Mouse (Mus musculus): ENCODE data around the gene Hspb11. TPM values are rescaled to one million over a fixed set of nuclear protein-coding genes. Genes with fewer than 3 reads are reported as not detected.

Gene Hspb11
- polyA plus RNA-seq, 1 experiment from 2014 or later: 43.5 TPM

GRCm38 (mm10) chr4:107280843-107281475 is 27.6 kb downstream of the Hspb11 start:
- no peak overlapping the region for H3K4me3 ChIP-seq (ENCODE audit: inconsistent target)
- H3K36me3 ChIP-seq (ENCODE audit: inconsistent target): no peaks in the 10 kb centered on the region
- WGBS (ENCODE audit: missing documents): 97% methylated on average over 7 of the region's 7 CpGs
- no peaks in the 10 kb centered on the region for H3K79me2 ChIP-seq (ENCODE audit: inconsistent target)
- H3K27ac ChIP-seq: no peak overlapping the region

- 67% methylated on average over 3 of the region's 3 CpGs for WGBS (ENCODE audit: missing documents)
- Histone ChIP-seq H3K27ac (peak overlapping the region; percentile 35), H3K4me3 (ENCODE audit: inconsistent target) (no peak overlapping the region), H3K36me3 (ENCODE audit: inconsistent target) (no peaks in the 10 kb centered on the region), H3K79me2 (ENCODE audit: inconsistent target) (no peaks in the 10 kb centered on the region)
These were observed 32.2 kb downstream of the Hspb11 start for GRCm38 (mm10) chr4:107285446-107286200.

- no peak overlapping the region for H3K4me3 ChIP-seq (ENCODE audit: inconsistent target)
- no peak overlapping the region for H3K27ac ChIP-seq
- no peaks in the 10 kb centered on the region for H3K79me2 ChIP-seq (ENCODE audit: inconsistent target)
- H3K36me3 ChIP-seq (ENCODE audit: inconsistent target): no peaks in the 10 kb centered on the region
- 95% methylated on average over 8 of the region's 8 CpGs for whole genome bisulfite sequencing (ENCODE audit: missing documents)
These were observed 33.0 kb downstream of the Hspb11 start for GRCm38 (mm10) chr4:107286386-107286785.

GRCm38 (mm10) chr4:107287517-107287916 is 34.1 kb downstream of the Hspb11 start:
- 90% methylated on average over 2 of the region's 2 CpGs for WGBS (ENCODE audit: missing documents)
- no peak overlapping the region for H3K4me3 ChIP-seq (ENCODE audit: inconsistent target)
- no peak overlapping the region for H3K27ac ChIP-seq
- H3K36me3 ChIP-seq (ENCODE audit: inconsistent target): no peaks in the 10 kb centered on the region
- no peaks in the 10 kb centered on the region for H3K79me2 ChIP-seq (ENCODE audit: inconsistent target)

GRCm38 (mm10) chr4:107291611-107292272 is 38.3 kb downstream of the Hspb11 start:
- 92% methylated on average over 7 of the region's 7 CpGs for WGBS (ENCODE audit: missing documents)
- Histone ChIP-seq H3K36me3 (ENCODE audit: inconsistent target) (no peaks in the 10 kb centered on the region), H3K27ac (no peak overlapping the region), H3K4me3 (ENCODE audit: inconsistent target) (no peak overlapping the region), H3K79me2 (ENCODE audit: inconsistent target) (no peaks in the 10 kb centered on the region)

GRCm38 (mm10) chr4:107292273-107292662 is 38.9 kb downstream of the Hspb11 start:
- no peaks in the 10 kb centered on the region for H3K79me2 ChIP-seq (ENCODE audit: inconsistent target)
- H3K36me3 ChIP-seq (ENCODE audit: inconsistent target): no peaks in the 10 kb centered on the region
- 90% methylated on average over 4 of the region's 4 CpGs for WGBS (ENCODE audit: missing documents)
- no peak overlapping the region for H3K4me3 ChIP-seq (ENCODE audit: inconsistent target)
- no peak overlapping the region for H3K27ac ChIP-seq

- WGBS (ENCODE audit: missing documents): 96% methylated on average over 7 of the region's 8 CpGs
- H3K79me2 ChIP-seq (ENCODE audit: inconsistent target): no peaks in the 10 kb centered on the region
- no peak overlapping the region for H3K4me3 ChIP-seq (ENCODE audit: inconsistent target)
- no peak overlapping the region for H3K27ac ChIP-seq
- H3K36me3 ChIP-seq (ENCODE audit: inconsistent target): no peaks in the 10 kb centered on the region
These were observed 44.7 kb downstream of the Hspb11 start for GRCm38 (mm10) chr4:107298071-107298606.

GRCm38 (mm10) chr4:107299779-107300340 is 46.5 kb downstream of the Hspb11 start:
- no peaks in the 10 kb centered on the region for H3K79me2 ChIP-seq (ENCODE audit: inconsistent target)
- 72% methylated on average over 7 of the region's 7 CpGs for WGBS (ENCODE audit: missing documents)
- H3K27ac ChIP-seq: no peak overlapping the region
- H3K4me3 ChIP-seq (ENCODE audit: inconsistent target): no peak overlapping the region
- H3K36me3 ChIP-seq (ENCODE audit: inconsistent target): no peaks in the 10 kb centered on the region

- Histone ChIP-seq H3K36me3 (ENCODE audit: inconsistent target) (no peaks in the 10 kb centered on the region), H3K4me3 (ENCODE audit: inconsistent target) (no peak overlapping the region), H3K27ac (no peak overlapping the region), H3K79me2 (ENCODE audit: inconsistent target) (no peaks in the 10 kb centered on the region)
- whole genome bisulfite sequencing (ENCODE audit: missing documents): 31% methylated on average over 4 of the region's 4 CpGs
These were observed 47.0 kb downstream of the Hspb11 start for GRCm38 (mm10) chr4:107300371-107300770.

- no peak overlapping the region for H3K4me3 ChIP-seq (ENCODE audit: inconsistent target)
- H3K27ac ChIP-seq: no peak overlapping the region
- no peaks in the 10 kb centered on the region for H3K79me2 ChIP-seq (ENCODE audit: inconsistent target)
- H3K36me3 ChIP-seq (ENCODE audit: inconsistent target): no peaks in the 10 kb centered on the region
- WGBS (ENCODE audit: missing documents): 93% methylated on average over 1 of the region's 1 CpGs
These were observed 47.6 kb downstream of the Hspb11 start for GRCm38 (mm10) chr4:107300902-107301555.

GRCm38 (mm10) chr4:107302221-107302620 is 48.8 kb downstream of the Hspb11 start:
- whole genome bisulfite sequencing (ENCODE audit: missing documents): 85% methylated on average over 9 of the region's 9 CpGs
- H3K4me3 ChIP-seq (ENCODE audit: inconsistent target): no peak overlapping the region
- H3K79me2 ChIP-seq (ENCODE audit: inconsistent target): no peaks in the 10 kb centered on the region
- no peak overlapping the region for H3K27ac ChIP-seq
- H3K36me3 ChIP-seq (ENCODE audit: inconsistent target): no peaks in the 10 kb centered on the region

- no peak overlapping the region for H3K4me3 ChIP-seq (ENCODE audit: inconsistent target)
- H3K36me3 ChIP-seq (ENCODE audit: inconsistent target): no peaks in the 10 kb centered on the region
- no peak overlapping the region for H3K27ac ChIP-seq
- WGBS (ENCODE audit: missing documents): 57% methylated on average over 4 of the region's 4 CpGs
- H3K79me2 ChIP-seq (ENCODE audit: inconsistent target): no peaks in the 10 kb centered on the region
These were observed 49.4 kb downstream of the Hspb11 start for GRCm38 (mm10) chr4:107302832-107303231.

GRCm38 (mm10) chr4:107303531-107303930 is 50.1 kb downstream of the Hspb11 start:
- no peak overlapping the region for H3K4me3 ChIP-seq (ENCODE audit: inconsistent target)
- H3K79me2 ChIP-seq (ENCODE audit: inconsistent target): no peaks in the 10 kb centered on the region
- WGBS (ENCODE audit: missing documents): 89% methylated on average over 3 of the region's 3 CpGs
- no peak overlapping the region for H3K27ac ChIP-seq
- H3K36me3 ChIP-seq (ENCODE audit: inconsistent target): no peaks in the 10 kb centered on the region

- H3K36me3 ChIP-seq (ENCODE audit: inconsistent target): no peaks in the 10 kb centered on the region
- H3K27ac ChIP-seq: no peak within 1 kb of the TSS
- no peak within 1 kb of the TSS for H3K4me3 ChIP-seq (ENCODE audit: inconsistent target)
- 77% methylated on average over 6 of the region's 6 CpGs for WGBS (ENCODE audit: missing documents)
- H3K79me2 ChIP-seq (ENCODE audit: inconsistent target): no peaks in the 10 kb centered on the region
These were observed 53.6 kb downstream of the Hspb11 start, which contains the start of gene Dio1 for GRCm38 (mm10) chr4:107306966-107307365. Gene Dio1, minus strand, starts transcription at chr4:107307169.
